Mouse (Mus musculus) cerebellum, adult 2 months (tissue): ENCODE data around the gene Dpp8. TPM values are rescaled to one million over a fixed set of nuclear protein-coding genes. Genes with fewer than 3 reads are reported as not detected.

ENCODE experiments used
- DNase-seq, 2 experiments: peaks; one replicate each; pipeline ENCODE4 v3.0.0; 2021
- H3K27ac ChIP-seq: fragments of 200-500 bp; 2 replicates; pipeline ENCODE4 v1.5.1; 2012; ENCODE audit warnings: low read length, control low read depth, inconsistent platforms; ENCODE audit not compliant: insufficient read depth
- H3K27me3 ChIP-seq: fragments of 200-500 bp; 2 replicates; pipeline ENCODE4 v1.6.1; 2012; ENCODE audit warnings: inconsistent platforms, mild to moderate bottlenecking, low read length, moderate library complexity; ENCODE audit not compliant: control insufficient read depth, insufficient read depth
- H3K4me1 ChIP-seq: fragments of 200-500 bp; 2 replicates; pipeline ENCODE4 v1.6.1; 2011; ENCODE audit warnings: low read length; ENCODE audit not compliant: control insufficient read depth, insufficient read depth
- H3K4me3 ChIP-seq: fragments of 200-500 bp; replicated peaks from 2 replicates; pipeline ENCODE3; 2011; ENCODE audit warnings: mild to moderate bottlenecking, low read depth, low read length, control low read depth; ENCODE audit not compliant: insufficient read depth
- CTCF ChIP-seq: fragments of 200-500 bp; IDR thresholded peaks from 2 replicates; pipeline ENCODE4 v1.5.1; 2011; ENCODE audit warnings: low read depth, mild to moderate bottlenecking, control low read depth, low read length, moderate library complexity, borderline replicate concordance; ENCODE audit not compliant: insufficient read depth
- POLR2A ChIP-seq: fragments of 200-500 bp; IDR thresholded peaks from 2 replicates; pipeline ENCODE4 v1.6.1; 2011; ENCODE audit warnings: low read length, control low read depth, borderline replicate concordance; ENCODE audit not compliant: insufficient read depth
- WGBS: fragments of 180-500 bp; shearing (Covaris S2); methylation state at CpG from one replicate; pipeline ENCODE4 v1.1.7; 2018; 5-methylcytosine and 5-hydroxymethylcytosine counted together
- polyA plus RNA-seq: library from polyadenylated mRNA; depleted of rRNA; stranded (reverse); fragments of >200 nt; gene quantifications from 2 replicates; pipeline ENCODE4 v1.2.3, GENCODE M21; 2012

Gene Dpp8
- polyA plus RNA-seq, 1 experiment = 76.6 TPM

DNA sequence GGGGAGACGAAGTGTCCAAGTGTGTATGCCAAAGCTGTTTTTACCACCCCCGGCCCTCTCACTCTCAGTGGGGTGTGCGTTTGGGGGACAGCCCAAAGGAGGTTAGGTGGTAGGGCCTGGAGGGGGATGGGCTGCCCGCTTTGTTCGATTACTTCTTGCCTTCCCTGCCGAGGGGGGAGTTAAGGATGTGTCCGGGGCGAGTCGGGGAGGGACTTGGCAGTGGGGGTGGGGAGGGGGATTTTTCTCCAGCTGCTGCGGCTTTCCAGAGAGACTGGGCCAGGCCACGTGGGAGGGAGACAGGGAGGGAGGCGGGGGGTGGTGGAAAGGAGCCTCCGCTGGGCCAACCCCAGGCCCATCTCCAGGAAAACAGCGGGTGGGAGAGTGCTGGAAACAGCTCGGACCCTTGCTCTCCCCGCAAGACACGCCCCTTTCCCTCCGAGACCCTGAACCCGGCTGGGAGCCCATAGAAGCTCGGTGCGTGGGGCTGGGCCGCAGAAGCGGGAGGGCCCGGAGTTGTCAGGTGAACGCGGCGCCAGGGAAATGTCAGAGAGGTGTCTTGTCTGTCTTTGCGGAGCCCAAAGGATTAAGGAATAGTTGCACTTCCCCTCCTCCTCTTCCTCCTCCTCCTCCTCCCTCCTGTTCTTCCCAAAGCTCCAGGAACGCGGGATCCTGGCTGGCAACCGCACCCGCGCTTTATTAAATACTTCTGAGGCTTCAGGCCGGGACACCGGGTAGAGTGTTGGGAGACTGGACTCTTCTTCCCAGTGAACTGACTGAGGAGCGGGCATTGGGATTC is 70.4 kb downstream of the Dpp8 start:
- WGBS = 7% methylated on average over 36 of the region's 36 CpGs
- Histone ChIP-seq H3K4me1 (no peaks in the 10 kb centered on the region), H3K27me3 (no peaks in the 10 kb centered on the region), H3K27ac (no peak overlapping the region; the same call in 1 of the 2 replicates), H3K4me3 (peak overlapping the region; percentile 81)
- peak; percentile 38 to 39 for DNase-seq
- TF ChIP-seq CTCF = no peak
- TF ChIP-seq POLR2A = no peak

DNA sequence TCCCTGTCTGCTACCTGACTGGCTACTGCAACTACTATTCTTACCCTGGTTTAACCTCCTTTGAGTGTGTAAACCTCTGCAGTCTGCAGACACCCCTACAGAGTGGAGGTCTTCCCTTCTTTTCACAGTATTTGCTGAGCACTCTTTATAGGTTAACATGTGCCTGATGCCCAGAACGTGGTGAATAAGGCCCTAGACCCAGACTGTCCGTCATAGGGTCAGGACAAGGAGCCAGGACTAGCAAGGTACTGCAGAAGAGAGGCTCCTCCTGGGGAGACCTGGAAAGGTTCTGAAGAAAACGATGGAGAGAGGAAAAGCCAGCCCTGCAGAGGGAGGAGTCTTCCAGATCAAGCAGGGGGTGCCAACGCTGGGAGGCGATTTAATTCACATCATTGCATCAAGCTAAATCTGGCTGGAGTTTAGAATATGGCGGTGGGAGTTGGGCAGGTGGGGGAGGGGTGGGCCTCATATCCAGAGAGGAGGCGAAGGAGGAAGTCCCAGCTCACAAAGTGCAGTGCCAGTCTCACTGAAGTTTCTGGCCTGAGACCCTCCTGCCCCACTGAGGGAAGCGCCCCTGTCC is 71.0 kb downstream of the Dpp8 start:
- 43% methylated on average over 8 of the region's 8 CpGs for WGBS

DNA sequence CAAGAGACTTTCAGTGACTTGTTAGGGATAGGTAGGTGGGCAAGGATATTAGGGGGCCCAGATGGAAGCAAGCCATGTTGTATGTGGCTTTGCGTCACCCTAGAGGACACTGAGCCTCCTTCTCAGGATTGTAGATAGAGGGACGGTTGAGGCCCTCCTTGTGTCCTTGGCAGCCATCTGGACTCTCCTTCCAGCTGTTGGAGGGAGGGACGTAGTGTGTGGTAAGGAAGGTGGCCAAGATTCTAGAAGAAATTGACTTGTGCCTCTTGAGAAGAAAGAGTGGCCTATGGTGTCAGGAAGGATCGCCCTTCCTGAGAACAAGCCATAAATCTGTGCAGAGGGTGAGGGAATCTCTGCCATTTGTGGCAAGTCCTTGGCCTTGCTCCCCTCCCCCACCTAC is 74.6 kb downstream of the Dpp8 start:
- Histone ChIP-seq H3K27ac (no peak overlapping the region), H3K4me3 (no peak overlapping the region), H3K4me1 (no peaks in the 10 kb centered on the region), H3K27me3 (no peaks in the 10 kb centered on the region)
- TF ChIP-seq POLR2A = no peak
- no peak for TF ChIP-seq CTCF
- no peak for DNase-seq
- WGBS = 67% methylated on average over 4 of the region's 4 CpGs

More for the DNA sequence above, 71.0 kb downstream of the Dpp8 start:
- no peak for TF ChIP-seq CTCF
- no peak for TF ChIP-seq POLR2A
- no peaks in the 10 kb centered on the region for H3K27me3 ChIP-seq
- DNase-seq = no peak
- no peak overlapping the region for H3K27ac ChIP-seq
- H3K4me1 ChIP-seq = no peaks in the 10 kb centered on the region
- no peak overlapping the region for H3K4me3 ChIP-seq

DNA sequence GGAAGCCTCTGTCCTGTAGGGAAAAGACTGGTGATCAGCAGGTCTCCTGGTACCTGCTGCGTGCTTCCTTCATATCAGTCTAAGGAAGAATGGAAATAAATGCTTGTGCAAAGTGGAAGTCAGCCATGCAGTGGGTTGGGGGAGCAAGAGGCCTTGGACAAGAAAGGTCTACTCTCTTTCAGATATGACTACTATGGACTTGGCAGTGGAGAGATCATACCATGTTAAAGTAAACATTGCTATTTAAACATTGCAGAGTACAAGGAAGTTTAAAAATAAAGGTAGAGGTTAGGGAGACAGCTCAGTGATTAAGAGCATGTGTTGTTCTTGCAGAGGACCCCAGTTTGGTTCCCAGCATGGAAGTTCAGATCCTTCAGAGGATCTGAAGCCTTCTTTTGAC is 75.7 kb downstream of the Dpp8 start:
- DNase-seq = no peak
- H3K4me1 ChIP-seq = no peaks in the 10 kb centered on the region
- no peak overlapping the region for H3K27ac ChIP-seq
- H3K27me3 ChIP-seq = no peaks in the 10 kb centered on the region
- TF ChIP-seq POLR2A (no peak), CTCF (no peak)
- WGBS = 93% methylated on average over 1 of the region's 1 CpGs
- H3K4me3 ChIP-seq = no peak overlapping the region

DNA sequence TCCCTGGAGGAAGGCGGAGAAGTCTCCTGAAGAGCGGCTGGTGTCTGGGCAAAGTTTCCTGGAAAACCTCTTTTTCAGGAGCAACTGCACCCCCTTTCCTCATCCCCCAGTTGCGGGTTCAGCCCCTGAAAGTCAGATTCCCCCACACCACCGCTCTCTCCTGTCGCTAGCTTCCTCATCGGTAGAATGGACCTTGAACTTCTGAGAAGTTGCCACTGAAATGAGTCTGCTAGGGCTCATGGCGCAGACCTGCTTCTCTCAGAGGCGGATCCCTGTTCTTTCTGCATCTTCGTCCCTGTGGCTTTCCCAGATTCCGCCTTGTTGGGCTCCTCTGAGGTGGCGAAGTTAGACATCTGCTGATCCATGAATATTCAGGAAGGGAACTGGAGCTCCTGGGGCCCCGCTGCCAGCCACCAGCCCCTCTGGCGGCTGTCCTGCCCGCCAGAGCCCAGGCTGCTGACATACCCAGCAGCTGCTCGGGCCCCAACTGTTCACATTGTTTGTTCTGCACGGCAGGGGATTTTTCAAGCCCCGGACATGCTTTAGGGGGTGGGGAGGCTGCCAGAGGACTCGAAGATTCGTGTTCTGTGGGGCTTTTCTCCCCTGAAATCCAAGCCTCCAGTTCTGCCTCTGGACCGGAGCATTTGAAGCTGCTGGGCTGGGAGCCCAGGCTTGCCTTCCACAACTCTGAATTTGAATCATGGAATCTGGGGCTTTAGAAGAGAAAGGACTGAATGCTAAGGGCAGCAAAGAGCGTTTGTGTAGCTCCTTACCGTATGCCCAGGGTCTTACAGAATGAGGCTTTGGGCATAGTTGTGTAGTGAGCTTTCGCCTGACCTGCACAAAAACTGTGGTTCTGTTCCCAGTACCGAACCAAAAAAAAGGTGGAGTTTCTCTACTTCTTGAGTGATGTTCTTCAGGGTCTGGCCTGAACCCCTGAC is 77.2 kb downstream of the Dpp8 start:
- Histone ChIP-seq H3K4me3 (no peak overlapping the region), H3K27me3 (no peaks in the 10 kb centered on the region), H3K4me1 (no peaks in the 10 kb centered on the region), H3K27ac (no peak overlapping the region; the same call in 1 of the 2 replicates)
- WGBS = 21% methylated on average over 24 of the region's 24 CpGs
- peak in 1 of 2 experiments; percentile 58 for DNase-seq
- TF ChIP-seq CTCF = no peak
- TF ChIP-seq POLR2A = no peak

DNA sequence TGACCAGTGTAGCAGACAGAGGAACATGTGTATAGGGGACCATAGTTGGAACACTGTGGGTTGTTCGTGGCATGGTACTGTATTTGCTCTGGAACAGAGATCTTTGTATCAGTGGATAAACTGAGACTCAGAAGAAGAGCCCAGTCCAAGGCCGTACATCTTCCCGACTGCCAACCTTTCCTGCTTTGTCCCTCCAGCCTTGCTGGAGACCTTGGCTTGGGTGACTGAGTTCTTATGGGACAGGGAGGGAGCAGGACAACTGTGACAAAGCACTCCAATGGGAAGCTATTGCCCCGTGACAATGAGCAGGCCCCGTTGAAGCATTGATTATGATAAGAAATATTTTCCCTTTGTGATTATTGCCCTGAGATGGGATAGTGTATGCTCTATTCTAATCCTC is 79.5 kb downstream of the Dpp8 start:
- no peak overlapping the region for H3K4me3 ChIP-seq
- no peak for TF ChIP-seq CTCF
- TF ChIP-seq POLR2A = no peak

DNA sequence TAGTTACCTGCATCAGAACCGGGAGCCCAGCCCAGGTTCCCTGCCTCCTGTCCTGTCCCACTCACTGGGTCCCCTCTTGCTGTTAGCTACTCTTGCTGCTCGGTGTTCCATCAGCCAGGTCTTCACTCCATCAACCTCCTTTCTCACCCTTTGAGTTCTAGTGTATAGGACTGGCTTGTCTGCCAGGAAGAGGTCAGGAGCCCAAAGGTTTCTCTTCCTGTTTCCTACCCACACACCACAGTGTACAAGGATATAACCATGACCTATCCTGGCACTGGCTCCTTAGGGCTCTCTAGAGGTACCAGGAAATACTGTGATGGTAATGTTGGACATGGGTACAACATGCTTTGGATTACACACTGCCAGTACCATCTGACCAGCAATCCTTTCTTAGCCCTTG is 81.5 kb downstream of the Dpp8 start:
- Histone ChIP-seq H3K27ac (no peak overlapping the region), H3K27me3 (no peaks in the 10 kb centered on the region), H3K4me1 (no peaks in the 10 kb centered on the region), H3K4me3 (no peak overlapping the region)
- TF ChIP-seq CTCF (no peak), POLR2A (no peak)
- 95% methylated on average over 2 of the region's 2 CpGs for WGBS
- no peak for DNase-seq

More for the DNA sequence above, 79.5 kb downstream of the Dpp8 start:
- Histone ChIP-seq H3K4me1 (no peaks in the 10 kb centered on the region), H3K27me3 (no peaks in the 10 kb centered on the region), H3K27ac (no peak overlapping the region)
- no peak for DNase-seq
- WGBS = 75% methylated on average over 5 of the region's 5 CpGs

DNA sequence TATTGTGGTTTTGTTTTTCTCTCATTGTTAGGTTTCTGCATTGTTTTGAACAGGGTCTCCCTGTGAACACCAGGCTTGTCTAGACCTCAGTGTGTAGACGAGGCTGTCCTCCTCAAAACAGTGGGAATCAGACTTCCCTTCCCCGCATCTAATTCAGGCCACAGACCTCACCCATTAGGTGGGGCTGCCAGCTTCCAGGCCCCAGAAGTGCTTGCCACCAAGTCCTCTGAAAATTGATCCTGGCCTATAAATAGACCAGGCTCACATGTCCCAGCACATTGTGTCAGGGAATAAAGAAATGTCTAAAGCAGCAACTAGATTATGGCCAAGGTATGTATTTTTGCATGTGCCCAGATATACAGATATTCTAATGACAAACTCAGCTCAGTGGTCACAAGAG is 83.7 kb downstream of the Dpp8 start:
- Histone ChIP-seq H3K4me1 (no peaks in the 10 kb centered on the region), H3K27me3 (no peaks in the 10 kb centered on the region), H3K27ac (no peak overlapping the region), H3K4me3 (no peak overlapping the region)
- WGBS = 78% methylated on average over 2 of the region's 2 CpGs
- TF ChIP-seq CTCF (no peak), POLR2A (no peak)
- no peak for DNase-seq
